Mouse (Mus musculus) cerebellum, adult 8-10 months (tissue): ENCODE results near the gene Nanos3.
A peak's percentile ranks its signal among the peaks of the same experiment; 100 is the strongest.

Experiments used
- DNase-seq: peaks from one replicate; pipeline ENCODE4 v3.0.0; 2022

Gene Nanos3

GRCm38 (mm10) chr8:84183261-84184084 is 1.5 kb downstream of the Nanos3 start:
- peak; percentile 43 for DNase-seq

- DNase-seq: no peak
Observed at GRCm38 (mm10) chr8:84182833-84183232, 2.2 kb downstream of the Nanos3 start.

- DNase-seq: no peak
Observed at GRCm38 (mm10) chr8:84180530-84181190, 4.4 kb downstream of the Nanos3 start.

- DNase-seq: no peak
Observed at GRCm38 (mm10) chr8:84179946-84180345, 5.1 kb downstream of the Nanos3 start.

- no peak for DNase-seq
Observed at GRCm38 (mm10) chr8:84178592-84178991, 6.4 kb downstream of the Nanos3 start.

GRCm38 (mm10) chr8:84177405-84177804 is 7.6 kb downstream of the Nanos3 start:
- DNase-seq: no peak

GRCm38 (mm10) chr8:84176560-84176959 is 8.5 kb downstream of the Nanos3 start:
- DNase-seq: no peak

GRCm38 (mm10) chr8:84173861-84174260 is 11.2 kb downstream of the Nanos3 start:
- peak; percentile 75 for DNase-seq

- DNase-seq: no peak
Observed at GRCm38 (mm10) chr8:84170096-84170495, 14.9 kb downstream of the Nanos3 start.

GRCm38 (mm10) chr8:84167696-84168095 is 17.3 kb downstream of the Nanos3 start:
- DNase-seq: no peak

GRCm38 (mm10) chr8:84157620-84158019 is 27.4 kb downstream of the Nanos3 start:
- no peak for DNase-seq

GRCm38 (mm10) chr8:84149181-84149580 is 35.8 kb downstream of the Nanos3 start:
- no peak for DNase-seq

GRCm38 (mm10) chr8:84148531-84148850 is 36.5 kb downstream of the Nanos3 start:
- no peak for DNase-seq

- peak; percentile 96 for DNase-seq
Observed at GRCm38 (mm10) chr8:84147769-84148530, 37.1 kb downstream of the Nanos3 start, which contains the start of the genes Cc2d1a and 4930432K21Rik. Gene Cc2d1a (minus strand): TSS chr8:84147936. Gene 4930432K21Rik (plus strand): TSS chr8:84148025.

- no peak for DNase-seq
Observed at GRCm38 (mm10) chr8:84147324-84147766, 37.7 kb downstream of the Nanos3 start.

GRCm38 (mm10) chr8:84144636-84145245 is 40.3 kb downstream of the Nanos3 start:
- DNase-seq: no peak

- DNase-seq: no peak
Observed at GRCm38 (mm10) chr8:84140838-84141237, 44.2 kb downstream of the Nanos3 start.

- no peak for DNase-seq
Observed at GRCm38 (mm10) chr8:84137848-84138247, 47.2 kb downstream of the Nanos3 start.

- DNase-seq: no peak
Observed at GRCm38 (mm10) chr8:84132225-84132624, 52.8 kb downstream of the Nanos3 start.

- DNase-seq: peak; percentile 77
Observed at GRCm38 (mm10) chr8:84130806-84131205, 54.2 kb downstream of the Nanos3 start.

- peak; percentile 3 for DNase-seq
Observed at GRCm38 (mm10) chr8:84128277-84128676, 56.7 kb downstream of the Nanos3 start.

- DNase-seq: no peak
Observed at GRCm38 (mm10) chr8:84127202-84127901, 57.7 kb downstream of the Nanos3 start.
